Mouse (Mus musculus) monocyte, adult 5-6 weeks (primary cell): ENCODE results near the gene Mia2. TPM values are rescaled to one million over a fixed set of nuclear protein-coding genes. Genes with fewer than 3 reads are reported as not detected.
"Not testable (repeated sequence)": the region's sequence is repeated elsewhere in the genome, so short reads cannot be mapped to it uniquely, and the experiment has no call there.

Experiments
- ATAC-seq: fragments of 153-309, 156-312 bp; replicated peaks from 2 replicates; pipeline ENCODE4 v1.8.0; 2017; ENCODE audit warnings: mild to moderate bottlenecking; ENCODE audit not compliant: low TSS enrichment, insufficient number of reproducible peaks, severe bottlenecking, poor library complexity, low FRiP score
- total RNA-seq: library from RNA; stranded (forward); fragments of 200-1000, 200-491, 200-594 nt; gene quantifications from 3 replicates; pipeline ENCODE4 v1.2.3, GENCODE M21; 2017

The Mia2 gene
- 299 to 323 TPM (median 303 TPM) in 3 replicates for total RNA-seq

DNA sequence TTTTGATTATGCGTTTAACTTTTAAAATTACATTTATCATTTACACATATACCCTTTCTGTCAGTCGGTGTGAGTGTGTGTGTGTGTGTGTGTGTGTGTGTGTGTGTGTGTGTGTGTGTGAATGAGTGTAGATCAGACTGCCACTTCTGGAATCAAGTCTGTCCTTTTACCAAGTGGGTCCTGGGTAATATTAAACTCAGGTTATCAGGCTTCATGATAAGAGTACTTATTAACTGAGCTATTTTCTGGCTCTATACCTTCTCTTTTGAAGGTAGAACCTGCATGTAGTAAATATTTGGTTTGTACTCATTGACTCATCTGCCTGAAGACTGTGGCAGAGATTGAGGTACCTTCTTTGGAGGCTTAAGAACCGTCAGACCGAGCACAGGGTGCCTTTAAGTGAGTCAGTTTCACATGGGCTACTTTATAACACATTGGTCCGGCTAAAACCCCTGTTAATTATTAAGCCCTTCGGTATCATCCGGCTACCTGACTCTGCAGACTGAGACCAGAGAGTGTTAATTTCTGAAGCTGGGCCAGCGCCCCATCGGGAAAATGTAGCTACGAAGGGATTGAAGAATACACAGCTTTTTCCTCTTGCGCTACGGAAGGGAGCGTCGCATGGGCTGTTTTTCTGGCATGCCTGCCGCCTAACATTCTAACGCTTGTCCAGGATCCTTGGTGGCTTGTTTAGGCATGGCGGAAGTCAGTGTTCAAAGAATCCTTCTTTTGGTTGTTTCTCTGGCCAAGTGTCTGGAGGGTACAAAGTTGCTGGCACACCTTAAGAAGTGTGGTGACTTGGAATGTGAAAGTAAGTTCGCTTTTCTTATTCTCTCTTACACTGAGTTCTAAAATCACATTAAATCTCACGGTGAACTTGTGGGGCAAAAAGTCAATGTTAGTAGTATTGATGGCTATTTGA, at the start of gene Mia2:
Gene Mia2 (plus strand): TSS at position 696 of the 922 bp plus-strand sequence.
- ATAC-seq: no peak

DNA sequence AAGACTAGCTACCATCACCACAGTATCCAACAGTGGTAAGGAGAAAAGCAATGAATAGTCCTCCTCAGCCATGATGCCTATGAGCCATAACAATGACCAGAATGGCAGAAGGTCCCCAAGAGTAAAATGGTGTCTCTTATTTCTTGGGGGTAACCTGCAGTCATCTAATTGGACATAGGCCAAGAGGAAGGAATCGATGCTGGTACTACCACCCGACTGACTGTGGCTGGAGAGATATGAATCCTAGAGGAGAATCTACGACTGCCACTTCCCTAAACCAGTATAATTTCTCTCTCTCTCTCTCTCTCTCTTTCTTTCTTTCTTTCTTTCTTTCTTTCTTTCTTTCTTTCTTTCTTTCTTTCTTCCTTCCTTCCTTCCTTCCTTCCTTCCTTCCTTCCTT, 43.1 kb upstream of the Mia2 start:
- ATAC-seq: no peak

GRCm38 (mm10) chr12:59053166-59053565, 42.4 kb upstream of the Mia2 start:
- no peak for ATAC-seq

DNA sequence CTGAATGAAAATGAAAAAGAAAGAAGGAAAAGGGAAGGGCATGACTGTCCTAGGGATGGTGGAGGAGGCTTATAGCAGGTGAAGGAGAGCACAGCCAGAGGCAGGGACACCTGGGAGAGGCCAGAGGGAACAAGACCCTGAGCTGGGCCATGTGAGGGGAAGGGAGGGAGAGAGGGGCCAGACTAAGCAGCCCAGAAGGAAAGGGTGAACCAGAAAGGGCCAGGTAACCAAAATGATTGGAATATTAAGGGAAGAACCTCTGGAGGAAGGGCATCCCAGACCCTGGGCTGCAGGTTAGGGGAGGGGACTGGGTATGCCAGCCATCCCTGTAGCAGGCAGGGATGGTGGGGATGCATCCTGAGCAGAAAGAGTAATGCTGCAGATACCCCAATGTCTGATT, 41.6 kb upstream of the Mia2 start:
- ATAC-seq: no peak

DNA sequence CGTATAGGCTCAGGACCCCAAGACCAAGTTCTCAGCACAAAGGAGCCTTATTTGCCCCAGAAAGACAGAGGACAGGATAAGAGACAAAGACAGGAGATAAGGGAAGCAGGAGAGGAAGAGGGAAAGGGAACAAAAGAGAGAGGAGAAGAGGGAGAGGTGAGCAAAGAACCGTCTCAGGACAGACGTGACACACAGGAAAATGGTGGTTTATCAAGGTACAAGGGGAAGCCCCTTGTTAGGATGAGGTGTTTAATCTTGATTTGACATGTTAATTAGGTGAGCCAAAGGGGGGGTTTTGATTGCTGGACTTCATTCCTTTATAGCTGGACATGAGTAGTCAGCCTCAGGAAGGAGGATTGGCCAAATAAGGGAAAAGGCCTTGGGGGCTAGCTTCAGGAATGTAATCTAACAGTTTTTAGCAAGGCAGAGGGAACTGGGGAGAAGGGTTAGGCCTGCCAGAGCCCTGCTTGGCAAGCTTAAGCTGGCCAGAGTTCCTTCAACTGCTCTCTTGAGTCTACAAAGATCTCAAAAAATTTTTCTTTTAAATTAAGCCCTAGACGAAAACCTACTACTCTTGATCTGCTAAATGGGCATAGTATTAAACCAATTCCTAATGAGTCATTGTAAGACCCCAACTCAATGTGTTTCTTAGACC, 40.3 kb upstream of the Mia2 start:
- ATAC-seq: no peak

DNA sequence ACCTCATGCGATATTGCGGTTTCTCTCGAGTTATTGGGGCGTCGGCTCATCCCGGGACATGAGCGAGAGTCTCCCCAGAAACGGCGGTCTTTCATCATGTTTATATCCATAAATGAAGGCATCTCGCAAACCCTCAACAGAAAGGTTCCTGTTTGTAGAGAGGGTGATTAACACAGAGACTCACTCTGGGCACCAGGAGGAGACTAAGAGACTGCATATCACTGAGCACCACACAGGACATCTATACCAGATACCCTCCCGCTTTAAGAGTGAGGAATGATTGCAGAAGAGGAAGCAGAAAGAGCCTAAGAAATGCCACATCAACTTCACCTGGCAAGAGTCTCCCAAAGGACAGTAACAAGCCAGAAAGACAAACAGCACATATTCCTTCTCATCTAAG, 39.4 kb upstream of the Mia2 start:
- no peak for ATAC-seq

DNA sequence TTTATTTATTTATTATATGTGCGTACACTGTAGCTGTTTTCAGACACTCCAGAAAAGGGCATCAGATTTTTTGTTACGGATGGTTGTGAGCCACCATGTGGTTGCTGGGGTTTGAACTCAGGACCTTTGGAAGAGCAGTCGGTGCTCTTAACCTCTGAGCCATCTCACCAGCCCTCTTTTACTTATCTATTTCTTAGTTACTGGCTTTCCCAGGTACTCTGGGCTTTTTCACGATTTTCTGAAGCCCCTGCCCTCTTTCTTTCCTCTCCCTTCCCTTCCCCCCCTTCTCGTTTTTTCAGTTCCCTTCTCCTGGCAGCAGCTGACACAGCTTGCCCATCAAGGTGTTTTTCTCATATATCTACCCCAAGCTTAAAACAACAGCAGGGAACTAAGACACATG, 37.4 kb upstream of the Mia2 start:
- ATAC-seq: not testable (repeated sequence)

GRCm38 (mm10) chr12:59060322-59060721, 35.3 kb upstream of the Mia2 start:
- no peak for ATAC-seq

DNA sequence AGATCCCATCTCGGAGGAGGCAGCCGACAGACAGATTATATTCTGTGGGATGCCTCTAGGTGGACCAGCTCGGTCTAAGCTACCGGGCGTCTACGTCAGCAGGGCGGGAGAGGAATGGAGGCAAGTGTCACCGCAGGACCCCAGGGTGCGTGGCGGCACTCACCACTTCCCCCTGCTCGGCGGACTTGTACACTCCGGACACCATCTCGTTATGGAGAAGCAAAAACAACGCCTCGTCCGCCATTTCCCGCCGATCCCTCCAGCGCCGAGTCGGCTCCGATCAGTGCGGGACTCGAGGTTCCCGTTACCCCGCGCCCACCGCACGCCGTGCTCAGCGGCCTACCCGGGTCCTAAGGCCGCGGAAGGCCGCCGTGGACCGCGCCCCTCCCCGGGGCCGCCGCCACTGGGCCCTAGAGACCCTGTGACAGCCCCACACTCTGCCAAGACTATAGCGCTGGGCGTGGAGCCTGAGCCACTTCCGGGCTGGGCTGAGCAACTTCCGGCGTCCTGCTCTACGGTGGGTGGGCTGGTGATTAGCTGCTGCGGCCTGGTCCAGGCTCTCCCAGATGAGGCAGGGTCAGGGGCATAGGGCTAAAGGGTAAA, 34.5 kb upstream of the Mia2 start, which contains the start of gene Trappc6b:
Gene Trappc6b (minus strand): TSS at position 480 of the 603 bp plus-strand sequence.
- ATAC-seq: peak; percentile 90

DNA sequence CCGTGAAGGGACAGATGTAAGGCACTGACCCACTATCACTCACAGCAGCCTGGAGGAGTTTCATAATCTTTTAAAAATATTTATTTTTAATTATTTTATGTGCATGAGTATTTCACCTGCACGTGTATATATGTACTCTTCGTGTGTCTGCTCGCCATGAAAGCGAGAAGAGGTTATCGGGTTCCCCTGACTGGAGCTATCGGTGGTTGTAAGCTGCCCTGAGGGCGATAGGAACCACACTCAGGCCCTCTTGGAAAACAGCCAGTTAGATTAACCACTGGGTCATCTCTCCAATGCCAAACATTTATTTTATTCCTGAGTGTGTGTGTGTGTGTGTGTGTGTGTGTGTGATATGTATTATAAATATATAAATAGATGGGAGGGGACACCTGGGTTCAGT, 30.8 kb upstream of the Mia2 start:
- no peak for ATAC-seq

- no peak for ATAC-seq
Measured at GRCm38 (mm10) chr12:59065776-59066175, 29.8 kb upstream of the Mia2 start.

DNA sequence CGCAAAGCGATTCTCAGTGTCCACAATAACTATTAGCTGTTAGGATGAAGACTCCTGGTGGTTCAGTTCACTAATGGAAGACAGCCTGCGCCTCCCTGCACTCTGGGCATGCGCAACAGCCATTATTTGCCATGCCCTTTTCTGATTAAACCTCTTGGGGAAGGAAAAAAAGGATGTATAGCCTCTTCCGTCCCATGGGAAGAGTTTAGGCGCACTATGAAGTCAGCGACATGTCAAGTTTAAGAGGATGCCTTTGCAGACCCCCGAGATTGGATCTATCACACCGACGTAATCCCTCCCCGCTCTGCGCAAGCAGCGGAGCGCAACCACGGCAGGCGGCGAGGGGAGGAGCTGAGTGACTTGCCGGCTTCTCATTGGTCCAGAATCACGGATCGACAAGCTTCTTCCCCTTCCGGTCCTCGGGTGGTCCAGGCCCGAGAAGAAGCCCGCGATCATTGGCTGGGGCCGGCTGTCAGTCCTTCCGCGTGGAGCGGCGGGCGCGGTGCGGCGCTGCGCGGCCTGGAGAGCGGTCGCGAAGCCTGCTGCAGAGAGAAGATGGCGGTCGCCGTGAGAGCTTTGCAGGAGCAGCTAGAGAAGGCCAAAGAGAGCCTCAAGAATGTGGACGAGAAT, 29.0 kb upstream of the Mia2 start, which contains the start of gene Pnn:
Gene Pnn (plus strand): TSS at position 437 of the 630 bp plus-strand sequence.
- ATAC-seq: peak; percentile 99

DNA sequence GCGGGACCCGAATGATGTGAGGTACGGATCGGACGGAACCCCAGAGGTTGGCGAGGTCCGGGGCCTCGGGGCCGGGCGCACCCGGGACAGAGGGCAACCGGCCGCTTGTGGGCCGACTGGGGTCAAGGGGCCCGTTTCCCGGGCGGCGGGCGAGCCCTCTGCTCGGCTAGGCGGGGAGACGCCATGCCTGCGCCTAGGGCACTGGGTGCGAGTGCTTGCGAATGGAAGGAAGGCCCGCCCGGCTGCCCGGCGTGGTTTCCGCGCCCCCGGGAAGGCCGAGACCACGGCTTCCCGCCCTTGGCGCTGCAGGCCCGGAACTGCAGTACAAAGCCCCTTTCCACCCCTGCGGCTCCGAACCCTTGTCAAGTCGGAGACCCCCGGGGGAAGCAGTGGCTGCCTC, 28.5 kb upstream of the Mia2 start:
- ATAC-seq: no peak

- ATAC-seq: no peak
Measured at GRCm38 (mm10) chr12:59068791-59069190, 26.8 kb upstream of the Mia2 start.

GRCm38 (mm10) chr12:59072286-59072685, 23.3 kb upstream of the Mia2 start:
- ATAC-seq: no peak

DNA sequence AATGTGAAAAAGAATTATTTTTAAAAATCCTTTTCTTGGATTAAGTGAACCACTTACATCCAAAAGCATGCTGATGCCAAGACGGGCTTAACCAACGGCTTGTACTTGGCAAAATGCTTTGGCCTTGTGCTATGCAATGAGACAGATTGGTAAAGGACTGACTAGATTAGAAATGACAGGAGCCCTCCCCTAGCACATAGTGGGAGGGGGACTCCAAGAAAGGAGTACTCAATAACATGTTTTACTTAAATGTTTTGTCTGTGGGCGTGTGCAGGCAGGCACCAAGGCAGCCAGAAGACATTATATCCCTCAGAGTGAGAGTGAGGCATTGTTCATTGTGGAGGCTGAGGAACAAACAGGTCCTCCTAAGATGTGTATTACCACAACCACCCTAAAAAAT, 21.5 kb upstream of the Mia2 start:
- no peak for ATAC-seq

- ATAC-seq: no peak
Measured at GRCm38 (mm10) chr12:59076996-59077395, 18.6 kb upstream of the Mia2 start.

DNA sequence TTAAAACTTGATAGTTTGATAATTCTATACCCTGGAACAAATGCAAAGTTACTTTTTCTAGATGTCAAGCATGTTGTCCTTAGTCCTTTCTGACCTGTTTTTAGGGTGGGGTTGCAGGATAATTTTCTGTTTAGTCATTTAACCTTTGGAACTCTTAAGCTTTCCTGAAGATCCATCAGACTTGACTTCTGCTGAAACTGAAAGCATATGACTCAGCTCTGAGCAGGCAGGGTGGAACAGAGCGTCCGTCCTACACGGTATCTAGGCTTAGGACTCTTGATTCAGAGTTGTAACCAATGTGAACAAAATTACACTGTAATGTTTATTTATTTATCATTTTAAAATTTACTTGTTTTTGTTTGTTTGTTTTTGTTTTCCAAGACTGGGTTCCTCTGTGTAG, 17.7 kb upstream of the Mia2 start:
- ATAC-seq: no peak

GRCm38 (mm10) chr12:59080461-59080860, 15.1 kb upstream of the Mia2 start:
- ATAC-seq: no peak
